Mouse (Mus musculus): ENCODE data around the gene Slc45a3.

Gene Slc45a3

GRCm38 (mm10) chr1:132030574-132030973, 67.8 kb downstream of the Slc45a3 start:
- DNase-seq = peak in 1 of 2 experiments; percentile 18

DNA sequence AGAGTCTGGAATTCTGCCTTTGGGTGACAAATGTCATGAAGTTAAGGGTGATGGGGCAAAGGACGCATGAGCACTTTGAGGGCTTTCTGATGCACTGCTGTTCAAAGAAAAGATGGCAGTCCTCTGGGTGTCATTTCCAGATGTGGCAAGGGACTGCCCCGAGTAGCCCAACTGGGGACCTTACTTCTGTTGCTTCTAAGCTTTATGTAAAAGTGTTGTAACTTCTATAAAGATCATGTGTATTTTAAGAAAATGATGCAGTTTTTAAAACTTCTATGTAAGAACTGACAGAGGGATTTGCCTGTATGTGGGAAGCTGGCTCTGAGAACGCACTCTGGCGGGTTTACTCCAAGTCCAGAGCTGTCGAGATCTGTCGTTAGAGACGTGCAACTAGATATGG, 69.4 kb downstream of the Slc45a3 start:
- no peak for DNase-seq
